Mouse (Mus musculus) stomach, postnatal 0 days (tissue): Measurements from ENCODE around the gene Abi2. TPM values are rescaled to one million over a fixed set of nuclear protein-coding genes. Genes with fewer than 3 reads are reported as not detected.

Experiments used
- ATAC-seq: fragments of 200-750 bp; cut with Nextera tagmentation; 2 replicates; pipeline ENCODE4 v1.8.0; 2017; ENCODE audit not compliant: low FRiP score, low TSS enrichment
- DNase-seq: peaks from one replicate; pipeline ENCODE4 v3.0.0-alpha.2; 2016; ENCODE audit warnings: low spot score
- H3K27ac ChIP-seq: fragments of 300-500 bp; sonication (generic); replicated peaks from 2 replicates; pipeline ENCODE4 v1.5.1; 2014; ENCODE audit warnings: mild to moderate bottlenecking, control low read depth
- H3K27me3 ChIP-seq: fragments of 300-500 bp; sonication (generic); 2 replicates; pipeline ENCODE4 v1.6.1; 2014; ENCODE audit warnings: low read length; ENCODE audit not compliant: control insufficient read depth, insufficient read depth
- H3K36me3 ChIP-seq: fragments of 300-500 bp; sonication (generic); 2 replicates; pipeline ENCODE4 v1.6.1; 2014; ENCODE audit warnings: low read length, mixed read lengths; ENCODE audit not compliant: control insufficient read depth, insufficient read depth
- H3K4me1 ChIP-seq: fragments of 300-500 bp; sonication (generic); replicated peaks from 2 replicates; pipeline ENCODE4 v1.6.1; 2014; ENCODE audit warnings: antibody characterized with exemption; ENCODE audit not compliant: control insufficient read depth, insufficient read depth
- H3K4me2 ChIP-seq: fragments of 300-500 bp; sonication (generic); replicated peaks from 2 replicates; pipeline ENCODE4 v1.6.1; 2014; ENCODE audit warnings: low read depth, mild to moderate bottlenecking, control low read depth, moderate library complexity
- H3K4me3 ChIP-seq: fragments of 300-500 bp; sonication (generic); 2 replicates; pipeline ENCODE4 v1.5.1; 2014; ENCODE audit warnings: low read depth, low read length, control low read depth
- H3K9ac ChIP-seq: fragments of 300-500 bp; sonication (generic); 2 replicates; pipeline ENCODE4 v1.6.1; 2014; ENCODE audit warnings: mild to moderate bottlenecking, low read length, control low read depth, mixed read lengths
- H3K9me3 ChIP-seq: fragments of 300-500 bp; sonication (generic); 2 replicates; pipeline ENCODE4 v1.6.1; 2016; ENCODE audit warnings: low read length; ENCODE audit not compliant: control insufficient read depth
- CTCF ChIP-seq: IDR thresholded peaks from 2 replicates; pipeline ENCODE4 v1.5.1; 2016; ENCODE audit warnings: antibody characterized with exemption, low read depth, mild to moderate bottlenecking, moderate library complexity
- EP300 ChIP-seq: optimal IDR thresholded peaks from 2 replicates; pipeline ENCODE3; 2016; ENCODE audit warnings: antibody characterized with exemption
- WGBS: fragments of 180-500 bp; shearing (Covaris S2); extraction: QIAGEN DNeasy Blood & Tissue Kit; methylation state at CpG from one replicate; pipeline ENCODE4 v1.1.7; 2014; 5-methylcytosine and 5-hydroxymethylcytosine counted together
- polyA plus RNA-seq: library from polyadenylated mRNA; unstranded; fragments of >200 nt; fragmentation: Nextera tagmentation; extraction: Ambion mirVana; gene quantifications from 2 replicates; pipeline ENCODE4 v1.2.1, GENCODE M21; 2015

Gene Abi2
- 6.8 and 7.0 TPM in 2 replicates for polyA plus RNA-seq

DNA sequence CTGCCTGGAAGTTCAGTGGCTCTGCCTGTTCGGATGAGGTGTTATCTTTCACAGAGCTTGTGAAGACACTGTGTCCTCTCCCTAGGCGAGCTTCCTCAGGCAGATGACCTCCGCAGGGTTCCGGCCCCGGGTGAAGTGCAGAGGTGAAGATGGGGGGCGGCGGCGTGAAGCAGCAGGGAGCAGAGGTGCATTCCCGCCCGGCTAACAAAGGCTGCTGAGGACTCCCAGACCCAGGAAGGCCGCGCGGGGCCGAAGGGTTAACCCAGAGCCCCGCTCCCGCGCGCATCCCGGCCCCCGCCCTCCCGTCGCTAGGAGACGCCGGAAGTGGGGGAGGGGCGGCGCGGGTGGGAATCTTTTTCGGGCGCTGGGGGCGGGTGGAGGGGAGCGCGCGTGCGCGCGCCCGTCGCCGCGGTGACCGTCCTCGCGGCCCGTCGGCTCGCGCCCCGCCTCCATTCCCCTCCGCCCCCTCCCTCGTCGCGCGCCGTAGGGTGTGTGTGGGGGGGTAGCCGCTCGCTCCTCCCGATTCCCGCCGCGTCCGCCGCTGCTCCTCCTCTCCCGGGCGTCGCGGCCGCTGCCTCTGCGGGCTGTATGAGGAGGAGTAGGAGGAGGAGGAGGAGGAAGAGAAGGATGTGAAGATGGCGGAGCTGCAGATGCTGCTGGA lies at the start of gene Abi2:
TSS of gene Abi2 (plus strand) at position 452 of the 661 bp plus-strand sequence.
- Histone ChIP-seq H3K9me3 (no peaks in the 10 kb centered on the region), H3K27ac (peak within 1 kb of the TSS; percentile 87), H3K36me3 (no peaks in the 10 kb centered on the region), H3K4me3 (peak within 1 kb of the TSS; percentile 86), H3K9ac (peak within 1 kb of the TSS; percentile 82), H3K4me2 (peak within 1 kb of the TSS; percentile 81), H3K27me3 (no peaks in the 10 kb centered on the region), H3K4me1 (no peaks in the 10 kb centered on the region)
- TF ChIP-seq EP300 (no peak), CTCF (no peak)
- DNase-seq: peak; percentile 86
- 0% methylated on average over 22 of the region's 69 CpGs for WGBS
- peak; percentile 95 for ATAC-seq

DNA sequence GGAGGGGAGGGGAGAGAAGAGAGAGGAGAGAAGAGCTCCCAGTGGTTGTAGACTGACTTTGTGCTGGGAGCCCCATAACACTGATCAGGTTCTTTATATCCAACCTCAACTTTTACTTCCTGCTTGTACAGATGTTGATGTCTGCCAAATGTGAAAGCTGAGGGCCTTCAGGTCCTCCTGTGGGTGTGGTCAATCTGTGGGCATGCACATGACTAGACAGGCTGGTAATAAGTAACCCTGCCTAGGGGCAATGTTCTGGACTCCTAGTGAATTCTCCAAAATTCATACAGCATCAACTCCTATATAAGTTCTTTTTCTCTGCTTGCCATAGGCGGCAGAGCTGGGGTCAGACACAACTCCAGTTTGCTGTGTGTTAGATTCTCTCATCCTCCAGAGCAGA lies 47.8 kb upstream of the Abi2 start:
- ATAC-seq (no peak), DNase-seq (no peak)
- H3K27ac ChIP-seq: no peak overlapping the region
- H3K9me3 ChIP-seq: no peaks in the 10 kb centered on the region
- no peaks in the 10 kb centered on the region for H3K27me3 ChIP-seq
- H3K4me2 ChIP-seq: no peak overlapping the region
- no peak overlapping the region for H3K4me3 ChIP-seq
- TF ChIP-seq EP300: no peak
- H3K36me3 ChIP-seq: peaks cover 9% of the 10 kb centered on the region
- WGBS: 97% methylated on average over 1 of the region's 1 CpGs
- no peaks in the 10 kb centered on the region for H3K4me1 ChIP-seq
- no peak overlapping the region for H3K9ac ChIP-seq

DNA sequence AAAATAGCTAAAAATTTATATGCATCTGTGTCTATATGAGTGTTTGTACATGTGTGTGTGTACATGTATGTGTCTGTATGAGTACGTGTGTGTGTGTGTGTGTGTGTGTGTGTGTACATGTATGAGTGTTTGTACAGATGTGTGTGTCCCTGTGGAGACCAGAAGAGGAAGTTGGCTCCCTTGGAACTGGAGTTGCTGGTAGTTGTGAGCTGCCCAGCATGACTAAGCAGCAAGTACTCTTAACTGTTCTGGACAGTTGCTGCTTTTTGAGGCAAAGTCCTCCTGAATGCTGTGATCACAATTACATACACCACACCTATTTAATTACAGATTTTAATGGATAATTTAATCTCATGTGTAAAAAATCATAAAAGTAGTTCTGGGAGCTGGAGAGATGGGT lies 32.9 kb upstream of the Abi2 start:
- H3K27ac ChIP-seq: no peak overlapping the region
- no peak overlapping the region for H3K4me2 ChIP-seq
- 97% methylated on average over 1 of the region's 1 CpGs for WGBS
- no peak overlapping the region for H3K4me3 ChIP-seq
- TF ChIP-seq CTCF: no peak
- TF ChIP-seq EP300: no peak
- H3K27me3 ChIP-seq: no peaks in the 10 kb centered on the region
- DNase-seq (no peak), ATAC-seq (no peak)
- no peak overlapping the region for H3K9ac ChIP-seq
- H3K36me3 ChIP-seq: peaks cover 8% of the 10 kb centered on the region; the same call in 1 of the 2 replicates
- no peaks in the 10 kb centered on the region for H3K4me1 ChIP-seq
- H3K9me3 ChIP-seq: no peaks in the 10 kb centered on the region

DNA sequence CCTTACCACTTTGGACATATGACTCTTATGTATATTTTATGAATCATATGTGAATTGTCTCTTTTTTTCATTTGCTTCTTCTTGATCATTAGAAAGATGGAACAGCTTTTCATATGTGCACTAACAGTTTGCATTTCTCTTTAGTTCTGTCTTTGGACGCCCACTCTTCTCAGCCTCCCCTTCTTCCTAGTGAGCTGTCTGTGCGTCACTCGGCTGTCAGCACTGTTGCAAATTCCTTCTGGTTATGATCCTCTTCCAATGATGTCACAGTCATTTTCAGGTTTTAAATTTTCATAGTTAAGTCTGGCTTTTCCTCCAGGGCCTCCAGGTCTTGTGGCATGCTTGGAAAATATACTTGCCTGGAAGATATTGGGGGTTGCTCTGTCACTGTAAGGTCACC lies 27.5 kb upstream of the Abi2 start:
- Histone ChIP-seq H3K4me3 (no peak overlapping the region), H3K9ac (no peak overlapping the region), H3K4me1 (no peaks in the 10 kb centered on the region), H3K4me2 (no peak overlapping the region), H3K27ac (no peak overlapping the region), H3K36me3 (peaks cover under 1% of the 10 kb centered on the region; the same call in 1 of the 2 replicates), H3K27me3 (no peaks in the 10 kb centered on the region), H3K9me3 (no peaks in the 10 kb centered on the region)
- TF ChIP-seq CTCF (no peak), EP300 (no peak)
- 99% methylated on average over 3 of the region's 3 CpGs for WGBS
- DNase-seq (no peak), ATAC-seq (no peak)

DNA sequence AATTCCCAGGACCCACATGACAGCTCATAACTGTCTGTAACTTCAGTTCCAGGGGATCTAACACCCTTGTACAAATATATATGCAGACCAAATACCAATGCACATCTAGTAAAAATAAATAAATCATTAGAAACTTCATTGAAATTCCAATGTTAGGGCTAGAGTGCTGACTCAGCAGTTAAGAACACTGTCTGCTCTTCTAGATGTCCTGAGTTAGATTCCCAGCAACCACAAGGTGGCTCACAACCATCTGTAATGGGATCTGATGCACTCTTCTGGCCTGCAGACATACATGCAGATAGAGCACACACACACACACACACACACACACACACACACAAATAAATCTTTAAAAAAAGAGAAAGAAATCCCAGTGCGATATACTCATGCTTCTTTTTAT lies 4.6 kb upstream of the Abi2 start:
- 97% methylated on average over 1 of the region's 1 CpGs for WGBS
- TF ChIP-seq EP300 (no peak), CTCF (peak; percentile 56)
- ATAC-seq: no peak
- Histone ChIP-seq H3K4me2 (no peak overlapping the region), H3K36me3 (no peaks in the 10 kb centered on the region), H3K4me3 (no peak overlapping the region), H3K27ac (no peak overlapping the region), H3K4me1 (no peaks in the 10 kb centered on the region), H3K9ac (no peak overlapping the region), H3K27me3 (no peaks in the 10 kb centered on the region), H3K9me3 (no peaks in the 10 kb centered on the region)
- DNase-seq: no peak

DNA sequence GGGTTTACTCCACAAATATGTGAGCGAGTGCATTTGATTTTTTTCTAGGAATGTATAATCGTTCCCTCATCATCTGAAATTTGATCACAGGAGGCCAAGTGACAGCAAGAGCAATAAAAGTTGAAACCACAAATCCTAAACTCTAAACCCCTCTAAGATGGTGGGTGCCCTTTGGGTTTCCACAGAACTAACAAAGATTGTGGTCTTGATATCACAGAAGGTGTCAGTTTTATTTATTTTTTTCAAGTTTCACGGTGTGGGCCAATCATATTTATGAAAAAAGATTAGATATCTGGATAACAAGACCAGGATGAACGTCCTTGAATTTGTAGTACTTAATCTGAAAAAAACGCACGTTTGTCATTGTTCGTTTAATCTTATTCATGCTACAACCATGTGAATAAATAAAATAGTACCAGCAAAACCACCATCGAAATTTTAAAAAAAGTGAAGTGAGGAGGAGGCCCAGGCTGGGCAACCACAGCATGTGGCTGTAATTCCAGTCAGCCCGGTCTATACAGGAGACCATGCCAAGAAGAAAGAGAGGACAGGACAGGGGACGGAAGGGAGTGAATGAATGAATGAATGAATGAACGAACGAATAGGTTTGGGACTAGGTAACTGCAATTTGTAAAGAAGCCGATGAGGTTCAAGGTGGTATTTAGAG lies 785 bp upstream of the Abi2 start:
- H3K9ac ChIP-seq: peak overlapping the region; percentile 82
- DNase-seq: no peak
- H3K4me1 ChIP-seq: no peaks in the 10 kb centered on the region
- H3K9me3 ChIP-seq: no peaks in the 10 kb centered on the region
- 16% methylated on average over 13 of the region's 13 CpGs for WGBS
- H3K27me3 ChIP-seq: no peaks in the 10 kb centered on the region
- peak overlapping the region; percentile 86 for H3K4me3 ChIP-seq
- ATAC-seq: peak; percentile 38
- H3K27ac ChIP-seq: peak overlapping the region; percentile 87; the same call in 1 of the 2 replicates
- peak overlapping the region; percentile 81 for H3K4me2 ChIP-seq
- no peak for TF ChIP-seq CTCF
- no peak for TF ChIP-seq EP300
- H3K36me3 ChIP-seq: no peaks in the 10 kb centered on the region
